Mouse (Mus musculus) midbrain, embryonic 16.5 days (tissue): Measurements from ENCODE around the gene Cox14. TPM values are rescaled to one million over a fixed set of nuclear protein-coding genes. Genes with fewer than 3 reads are reported as not detected.
"Not testable (repeated sequence)": the region's sequence is repeated elsewhere in the genome, so short reads cannot be mapped to it uniquely, and the experiment has no call there.

ENCODE experiments used
- ATAC-seq: fragments of 200-750 bp; cut with Nextera tagmentation; 2 replicates; pipeline ENCODE4 v1.8.0; 2017; ENCODE audit warnings: moderate TSS enrichment
- H3K27ac ChIP-seq: fragments of 300-500 bp; sonication (generic); 2 replicates; pipeline ENCODE4 v1.5.1; 2014; ENCODE audit warnings: mild to moderate bottlenecking, low read length, mixed read lengths
- H3K27me3 ChIP-seq: fragments of 300-500 bp; sonication (generic); 2 replicates; pipeline ENCODE4 v1.6.1; 2014; ENCODE audit warnings: low read depth, low read length, mixed read lengths; ENCODE audit not compliant: control insufficient read depth, insufficient read depth
- H3K36me3 ChIP-seq: fragments of 300-500 bp; sonication (generic); 2 replicates; pipeline ENCODE4 v1.6.1; 2014; ENCODE audit warnings: mild to moderate bottlenecking, low read length, moderate library complexity, mixed read lengths; ENCODE audit not compliant: control insufficient read depth, insufficient read depth
- H3K4me1 ChIP-seq: fragments of 300-500 bp; sonication (generic); 2 replicates; pipeline ENCODE4 v1.6.1; 2014; ENCODE audit warnings: mild to moderate bottlenecking, low read length, mixed read lengths; ENCODE audit not compliant: control insufficient read depth, insufficient read depth
- H3K4me2 ChIP-seq: fragments of 300-500 bp; sonication (generic); 2 replicates; pipeline ENCODE4 v1.6.1; 2014; ENCODE audit warnings: mild to moderate bottlenecking, low read length, mixed read lengths
- H3K4me3 ChIP-seq: fragments of 300-500 bp; sonication (generic); 2 replicates; pipeline ENCODE4 v1.5.1; 2014; ENCODE audit warnings: low read depth, mild to moderate bottlenecking, low read length, moderate library complexity, mixed read lengths
- H3K9ac ChIP-seq: fragments of 300-500 bp; sonication (generic); 2 replicates; pipeline ENCODE4 v1.6.1; 2014; ENCODE audit warnings: low read depth, low read length, mixed read lengths
- H3K9me3 ChIP-seq: fragments of 300-500 bp; sonication (generic); replicated peaks from 2 replicates; pipeline ENCODE4 v1.6.1; 2014; ENCODE audit warnings: mild to moderate bottlenecking, low read length, mixed read lengths; ENCODE audit not compliant: control insufficient read depth, poor library complexity, severe bottlenecking
- WGBS: fragments of 180-500 bp; shearing (Covaris S2); extraction: QIAGEN DNeasy Blood & Tissue Kit; methylation state at CpG from one replicate; pipeline ENCODE4 v1.1.7; 2014; 5-methylcytosine and 5-hydroxymethylcytosine counted together
- polyA plus RNA-seq: library from polyadenylated mRNA; unstranded; fragments of >200 nt; fragmentation: Nextera tagmentation; extraction: Ambion mirVana; gene quantifications from 2 replicates; pipeline ENCODE4 v1.2.1, GENCODE M21; 2015

Cox14 gene
- polyA plus RNA-seq, 1 experiment from 2014 or later, result 164 TPM

GRCm38 (mm10) chr15:99721921-99722743, 3.3 kb upstream of the Cox14 start:
- H3K9me3 ChIP-seq, result no peaks in the 10 kb centered on the region
- H3K4me2 ChIP-seq, result no peak overlapping the region
- H3K27me3 ChIP-seq, result no peaks in the 10 kb centered on the region
- H3K36me3 ChIP-seq, result peaks cover 6% of the 10 kb centered on the region; the same call in 1 of the 2 replicates
- no peak overlapping the region for H3K27ac ChIP-seq
- peaks cover 21% of the 10 kb centered on the region for H3K4me1 ChIP-seq
- no peak overlapping the region for H3K9ac ChIP-seq
- WGBS, result 85% methylated on average over 25 of the region's 25 CpGs
- H3K4me3 ChIP-seq, result no peak overlapping the region
- ATAC-seq, result no peak

GRCm38 (mm10) chr15:99723120-99723514, 2.3 kb upstream of the Cox14 start:
- H3K4me2 ChIP-seq, result no peak overlapping the region
- H3K27ac ChIP-seq, result no peak overlapping the region
- H3K9me3 ChIP-seq, result no peaks in the 10 kb centered on the region
- no peak for ATAC-seq
- H3K4me3 ChIP-seq, result no peak overlapping the region
- WGBS, result 51% methylated on average over 10 of the region's 10 CpGs
- peaks cover 21% of the 10 kb centered on the region for H3K4me1 ChIP-seq
- H3K9ac ChIP-seq, result no peak overlapping the region
- H3K36me3 ChIP-seq, result peaks cover 12% of the 10 kb centered on the region
- no peaks in the 10 kb centered on the region for H3K27me3 ChIP-seq

- Histone ChIP-seq H3K4me3 (no peak overlapping the region), H3K9me3 (no peaks in the 10 kb centered on the region), H3K9ac (peak overlapping the region; percentile 70), H3K4me1 (peaks cover 21% of the 10 kb centered on the region), H3K36me3 (peaks cover 13% of the 10 kb centered on the region), H3K4me2 (no peak overlapping the region), H3K27me3 (no peaks in the 10 kb centered on the region), H3K27ac (peak overlapping the region; percentile 50)
- WGBS, result 17% methylated on average over 11 of the region's 11 CpGs
- no peak for ATAC-seq
These were observed 1.7 kb upstream of the Cox14 start for GRCm38 (mm10) chr15:99723515-99724291.

GRCm38 (mm10) chr15:99724292-99725021, 961 bp upstream of the Cox14 start:
- H3K36me3 ChIP-seq, result peaks cover 17% of the 10 kb centered on the region; the same call in 1 of the 2 replicates
- no peaks in the 10 kb centered on the region for H3K9me3 ChIP-seq
- WGBS, result 11% methylated on average over 16 of the region's 16 CpGs
- H3K9ac ChIP-seq, result peak overlapping the region; percentile 70
- peak overlapping the region; percentile 67 for H3K4me2 ChIP-seq
- peaks cover 21% of the 10 kb centered on the region for H3K4me1 ChIP-seq
- H3K27ac ChIP-seq, result peak overlapping the region; percentile 50
- no peaks in the 10 kb centered on the region for H3K27me3 ChIP-seq
- peak; percentile 25 for ATAC-seq
- peak overlapping the region; percentile 100 for H3K4me3 ChIP-seq

- 74% methylated on average over 2 of the region's 2 CpGs for WGBS
- Histone ChIP-seq H3K4me2 (peak overlapping the region; percentile 75), H3K4me3 (peak overlapping the region; percentile 100), H3K4me1 (peaks cover 21% of the 10 kb centered on the region), H3K27ac (no peak overlapping the region), H3K9ac (no peak overlapping the region), H3K36me3 (peaks cover 12% of the 10 kb centered on the region; the same call in 1 of the 2 replicates), H3K9me3 (no peaks in the 10 kb centered on the region), H3K27me3 (no peaks in the 10 kb centered on the region)
- no peak for ATAC-seq
These were observed 1.1 kb downstream of the Cox14 start for GRCm38 (mm10) chr15:99726549-99726948.

- H3K27me3 ChIP-seq, H3K4me2 ChIP-seq, H3K4me3 ChIP-seq, H3K9me3 ChIP-seq, H3K9ac ChIP-seq, ATAC-seq, H3K27ac ChIP-seq: not testable (repeated sequence)
- Histone ChIP-seq H3K4me1 (peaks cover 21% of the 10 kb centered on the region), H3K36me3 (peaks cover 12% of the 10 kb centered on the region; the same call in 1 of the 2 replicates)
- 96% methylated on average over 4 of the region's 5 CpGs for WGBS
These were observed 1.6 kb downstream of the Cox14 start for GRCm38 (mm10) chr15:99727039-99727438.

- Histone ChIP-seq H3K4me2 (no peak overlapping the region), H3K9me3 (no peaks in the 10 kb centered on the region), H3K27ac (no peak overlapping the region), H3K4me3 (no peak overlapping the region), H3K27me3 (no peaks in the 10 kb centered on the region), H3K36me3 (peaks cover 12% of the 10 kb centered on the region; the same call in 1 of the 2 replicates), H3K9ac (no peak overlapping the region), H3K4me1 (peaks cover 21% of the 10 kb centered on the region)
- 96% methylated on average over 12 of the region's 12 CpGs for WGBS
- ATAC-seq, result no peak
These were observed 2.1 kb downstream of the Cox14 start for GRCm38 (mm10) chr15:99727525-99727924.

- H3K36me3 ChIP-seq, result peaks cover 12% of the 10 kb centered on the region; the same call in 1 of the 2 replicates
- no peaks in the 10 kb centered on the region for H3K27me3 ChIP-seq
- H3K9ac ChIP-seq, result no peak overlapping the region
- no peak overlapping the region for H3K27ac ChIP-seq
- 98% methylated on average over 5 of the region's 5 CpGs for WGBS
- ATAC-seq, result no peak
- H3K4me1 ChIP-seq, result peaks cover 21% of the 10 kb centered on the region
- H3K4me2 ChIP-seq, result no peak overlapping the region
- H3K4me3 ChIP-seq, result no peak overlapping the region
- H3K9me3 ChIP-seq, result no peaks in the 10 kb centered on the region
These were observed 2.8 kb downstream of the Cox14 start for GRCm38 (mm10) chr15:99728211-99728610.
